Mouse (Mus musculus) liver, embryonic 11.5 days (tissue): ENCODE data around the gene Flt4. TPM values are rescaled to one million over a fixed set of nuclear protein-coding genes. Genes with fewer than 3 reads are reported as not detected.
A peak's percentile ranks its signal among the peaks of the same experiment; 100 is the strongest.

ENCODE experiments used
- ATAC-seq: fragments of 200-750 bp; cut with Nextera tagmentation; replicated peaks from 2 replicates; pipeline ENCODE4 v1.8.0; 2017; ENCODE audit warnings: moderate number of reproducible peaks, mild to moderate bottlenecking, moderate TSS enrichment, moderate library complexity; ENCODE audit not compliant: low FRiP score
- DNase-seq: peaks from one replicate; pipeline ENCODE4 v3.0.0-alpha.2; 2017; ENCODE audit warnings: low spot score
- H3K27ac ChIP-seq: fragments of 300-500 bp; sonication (generic); 2 replicates; pipeline ENCODE4 v1.5.1; 2014; ENCODE audit warnings: mild to moderate bottlenecking, low read depth, low read length, control low read depth
- H3K27me3 ChIP-seq: fragments of 300-500 bp; sonication (generic); replicated peaks from 2 replicates; pipeline ENCODE4 v1.6.1; 2014; ENCODE audit warnings: low read length, mixed read lengths; ENCODE audit not compliant: control insufficient read depth, insufficient read depth
- H3K36me3 ChIP-seq: fragments of 300-500 bp; sonication (generic); 2 replicates; pipeline ENCODE4 v1.6.1; 2014; ENCODE audit warnings: mild to moderate bottlenecking, low read length, moderate library complexity, mixed read lengths; ENCODE audit not compliant: control insufficient read depth, insufficient read depth
- H3K4me1 ChIP-seq: fragments of 300-500 bp; sonication (generic); replicated peaks from 2 replicates; pipeline ENCODE4 v1.6.1; 2014; ENCODE audit warnings: low read length, mixed read lengths; ENCODE audit not compliant: control insufficient read depth, insufficient read depth
- H3K4me2 ChIP-seq: fragments of 300-500 bp; sonication (generic); 2 replicates; pipeline ENCODE4 v1.6.1; 2014; ENCODE audit warnings: mild to moderate bottlenecking, control low read depth, moderate library complexity
- H3K4me3 ChIP-seq: fragments of 300-500 bp; sonication (generic); 2 replicates; pipeline ENCODE4 v1.5.1; 2014; ENCODE audit warnings: low read depth, low read length, control low read depth
- H3K9ac ChIP-seq: fragments of 300-500 bp; sonication (generic); 2 replicates; pipeline ENCODE4 v1.6.1; 2014; ENCODE audit warnings: low read depth, low read length, control low read depth
- H3K9me3 ChIP-seq: fragments of 300-500 bp; sonication (generic); 2 replicates; pipeline ENCODE4 v1.6.1; 2016; ENCODE audit warnings: low read length, inconsistent platforms, mixed read lengths; ENCODE audit not compliant: control insufficient read depth
- WGBS: fragments of 180-500 bp; shearing (Covaris S2); extraction: QIAGEN DNeasy Blood & Tissue Kit; methylation state at CpG from one replicate; pipeline ENCODE4 v1.1.7; 2014; 5-methylcytosine and 5-hydroxymethylcytosine counted together
- polyA plus RNA-seq: library from polyadenylated mRNA; unstranded; fragments of >200 nt; fragmentation: Nextera tagmentation; extraction: Ambion mirVana; gene quantifications from 2 replicates; pipeline ENCODE4 v1.2.1, GENCODE M21; 2014

Flt4 gene
- polyA plus RNA-seq, 1 experiment from 2014 or later: 9.2 TPM

- ATAC-seq: no peak
- no peak for DNase-seq
- Histone ChIP-seq H3K4me2 (no peak overlapping the region), H3K27me3 (peaks cover 33% of the 10 kb centered on the region), H3K27ac (no peak overlapping the region), H3K4me3 (no peak overlapping the region), H3K9ac (no peak overlapping the region), H3K36me3 (no peaks in the 10 kb centered on the region), H3K4me1 (peaks cover 5% of the 10 kb centered on the region; the same call in 1 of the 2 replicates), H3K9me3 (no peaks in the 10 kb centered on the region)
- WGBS: 23% methylated on average over 2 of the region's 2 CpGs
Measured at GRCm38 (mm10) chr11:49632256-49632655, 23.2 kb downstream of the Flt4 start.

- Histone ChIP-seq H3K4me3 (no peak overlapping the region), H3K4me1 (peaks cover 5% of the 10 kb centered on the region; the same call in 1 of the 2 replicates), H3K4me2 (peak overlapping the region; percentile 33), H3K36me3 (no peaks in the 10 kb centered on the region), H3K9me3 (no peaks in the 10 kb centered on the region), H3K27me3 (peaks cover 38% of the 10 kb centered on the region), H3K9ac (no peak overlapping the region), H3K27ac (no peak overlapping the region)
- ATAC-seq: no peak
- WGBS: 49% methylated on average over 22 of the region's 22 CpGs
- DNase-seq: no peak
Measured at GRCm38 (mm10) chr11:49634101-49634500, 25.0 kb downstream of the Flt4 start.

- 62% methylated on average over 6 of the region's 6 CpGs for WGBS
- H3K4me2 ChIP-seq: no peak overlapping the region
- no peaks in the 10 kb centered on the region for H3K9me3 ChIP-seq
- no peak overlapping the region for H3K27ac ChIP-seq
- no peaks in the 10 kb centered on the region for H3K36me3 ChIP-seq
- ATAC-seq: no peak
- peaks cover 38% of the 10 kb centered on the region for H3K27me3 ChIP-seq
- no peak overlapping the region for H3K4me3 ChIP-seq
- H3K4me1 ChIP-seq: peaks cover 5% of the 10 kb centered on the region; the same call in 1 of the 2 replicates
- no peak overlapping the region for H3K9ac ChIP-seq
- no peak for DNase-seq
Measured at GRCm38 (mm10) chr11:49635671-49636070, 26.6 kb downstream of the Flt4 start.

- WGBS: 20% methylated on average over 11 of the region's 11 CpGs
- 0 out of 2 replicates have a peak overlapping the region, but pooled peaks have one; percentile 4 for H3K4me2 ChIP-seq
- ATAC-seq (peak; percentile 19; the same call in 1 of the 2 replicates), DNase-seq (no peak)
- H3K4me3 ChIP-seq: no peak overlapping the region
- H3K27ac ChIP-seq: no peak overlapping the region
- peaks cover 38% of the 10 kb centered on the region for H3K27me3 ChIP-seq
- H3K36me3 ChIP-seq: no peaks in the 10 kb centered on the region
- H3K4me1 ChIP-seq: peaks cover 5% of the 10 kb centered on the region; the same call in 1 of the 2 replicates
- H3K9ac ChIP-seq: no peak overlapping the region
- no peaks in the 10 kb centered on the region for H3K9me3 ChIP-seq
Measured at GRCm38 (mm10) chr11:49636449-49636848, 27.4 kb downstream of the Flt4 start.

- 0 out of 2 replicates have a peak, but pooled peaks have one; percentile 12 for ATAC-seq
- 50% methylated on average over 7 of the region's 8 CpGs for WGBS
Measured at GRCm38 (mm10) chr11:49645677-49646076, 36.6 kb downstream of the Flt4 start.

GRCm38 (mm10) chr11:49650113-49650993, 41.3 kb downstream of the Flt4 start:
- H3K27me3 ChIP-seq: no peaks in the 10 kb centered on the region
- ATAC-seq: no peak
- peak overlapping the region; percentile 86 for H3K27ac ChIP-seq
- H3K4me1 ChIP-seq: peaks cover 30% of the 10 kb centered on the region
- DNase-seq: no peak
- 57% methylated on average over 18 of the region's 18 CpGs for whole genome bisulfite sequencing
- H3K4me3 ChIP-seq: no peak overlapping the region
- no peaks in the 10 kb centered on the region for H3K36me3 ChIP-seq
- H3K9me3 ChIP-seq: no peaks in the 10 kb centered on the region
- H3K9ac ChIP-seq: peak overlapping the region; percentile 53
- H3K4me2 ChIP-seq: peak overlapping the region; percentile 49

More at GRCm38 (mm10) chr11:49645677-49646076, 36.6 kb downstream of the Flt4 start:
- Histone ChIP-seq H3K27ac (no peak overlapping the region), H3K4me1 (peaks cover 6% of the 10 kb centered on the region), H3K9me3 (no peaks in the 10 kb centered on the region), H3K27me3 (no peaks in the 10 kb centered on the region), H3K4me2 (no peak overlapping the region), H3K36me3 (no peaks in the 10 kb centered on the region), H3K9ac (no peak overlapping the region), H3K4me3 (no peak overlapping the region)
- DNase-seq: no peak

GRCm38 (mm10) chr11:49650994-49651761, 42.1 kb downstream of the Flt4 start:
- Histone ChIP-seq H3K4me1 (peaks cover 30% of the 10 kb centered on the region), H3K9ac (peak overlapping the region; percentile 53), H3K9me3 (no peaks in the 10 kb centered on the region), H3K27me3 (no peaks in the 10 kb centered on the region), H3K36me3 (no peaks in the 10 kb centered on the region), H3K27ac (peak overlapping the region; percentile 86), H3K4me2 (peak overlapping the region; percentile 49), H3K4me3 (no peak overlapping the region)
- ATAC-seq: peak; percentile 88
- 53% methylated on average over 16 of the region's 16 CpGs for WGBS
- DNase-seq: no peak

GRCm38 (mm10) chr11:49651762-49652322, 42.8 kb downstream of the Flt4 start:
- Histone ChIP-seq H3K4me2 (peak overlapping the region; percentile 49), H3K36me3 (no peaks in the 10 kb centered on the region), H3K9ac (peak overlapping the region; percentile 46; the same call in 1 of the 2 replicates), H3K27ac (peak overlapping the region; percentile 86), H3K4me1 (peaks cover 30% of the 10 kb centered on the region), H3K4me3 (no peak overlapping the region), H3K27me3 (no peaks in the 10 kb centered on the region), H3K9me3 (no peaks in the 10 kb centered on the region)
- ATAC-seq (peak; percentile 58), DNase-seq (no peak)
- 66% methylated on average over 10 of the region's 10 CpGs for WGBS
